16 mouse cellular contexts compared by ENCODE assay signal in genomic region chr14:61953029-61953428, GRCm38 (mm10).
"Had no signal": no experiment of that assay in that cellular context is flagged by ENCODE, and none has a peak within 500 bp of the region (broad histone marks: within the 10 kb centered on the region; RNA-seq: fewer than 3 reads in every experiment).

No protein-coding gene starts in this region.

- DNase-seq: retina, postnatal 1 day; right cerebral cortex, postnatal 14 days; right cerebral cortex, postnatal 25 days; right cerebral cortex, postnatal 4 days; spleen, adult 18-20 months; thymus, adult 18-20 months; thymus, adult 2 months; thymus, postnatal 14 days; thymus, postnatal 25 days; thymus, postnatal 36 days; thymus, postnatal 4 days had no signal

- H3K9ac ChIP-seq: neural tube, embryonic 12.5 days; neural tube, embryonic 13.5 days; neural tube, embryonic 15.5 days; stomach, embryonic 15.5 days had no signal

- H3K4me2 ChIP-seq: neural tube, embryonic 12.5 days; neural tube, embryonic 13.5 days; neural tube, embryonic 15.5 days; stomach, embryonic 15.5 days had no signal

- H3K27ac ChIP-seq: neural tube, embryonic 12.5 days; neural tube, embryonic 13.5 days; neural tube, embryonic 15.5 days; stomach, embryonic 15.5 days; stomach, postnatal 0 days had no signal

- H3K36me3 ChIP-seq: neural tube, embryonic 12.5 days; neural tube, embryonic 13.5 days; neural tube, embryonic 15.5 days; stomach, embryonic 15.5 days had no signal

- H3K4me3 ChIP-seq: neural tube, embryonic 12.5 days; neural tube, embryonic 13.5 days; neural tube, embryonic 15.5 days; stomach, embryonic 15.5 days had no signal

- H3K9me3 ChIP-seq: neural tube, embryonic 12.5 days; neural tube, embryonic 13.5 days; neural tube, embryonic 15.5 days; stomach, embryonic 15.5 days had no signal

- H3K27me3 ChIP-seq: neural tube, embryonic 12.5 days; neural tube, embryonic 13.5 days; neural tube, embryonic 15.5 days; stomach, embryonic 15.5 days had no signal
